Mouse (Mus musculus) embryonic facial prominence, embryonic 14.5 days (tissue): ENCODE measurements around the gene Hrasls5. TPM values are rescaled to one million over a fixed set of nuclear protein-coding genes. Genes with fewer than 3 reads are reported as not detected.

Source experiments
- ATAC-seq: fragments of 200-750 bp; cut with Nextera tagmentation; 2 replicates; pipeline ENCODE4 v1.8.0; 2017; ENCODE audit warnings: low read depth, moderate number of reproducible peaks, moderate TSS enrichment
- DNase-seq: peaks from one replicate; pipeline ENCODE4 v3.0.0-alpha.2; 2015; ENCODE audit warnings: low spot score
- H3K27ac ChIP-seq: fragments of 300-500 bp; sonication (generic); replicated peaks from 2 replicates; pipeline ENCODE4 v1.5.1; 2014; ENCODE audit warnings: low read depth, mild to moderate bottlenecking, low read length, moderate library complexity
- H3K27me3 ChIP-seq: fragments of 300-500 bp; sonication (generic); replicated peaks from 2 replicates; pipeline ENCODE4 v1.6.1; 2014; ENCODE audit warnings: low read length; ENCODE audit not compliant: control insufficient read depth, insufficient read depth
- H3K36me3 ChIP-seq: fragments of 300-500 bp; sonication (generic); 2 replicates; pipeline ENCODE4 v1.6.1; 2014; ENCODE audit warnings: low read length, mixed read lengths; ENCODE audit not compliant: control insufficient read depth, insufficient read depth
- H3K4me1 ChIP-seq: fragments of 300-500 bp; sonication (generic); 2 replicates; pipeline ENCODE4 v1.6.1; 2014; ENCODE audit warnings: antibody characterized with exemption, low read length; ENCODE audit not compliant: control insufficient read depth, insufficient read depth
- H3K4me2 ChIP-seq: fragments of 300-500 bp; sonication (generic); 2 replicates; pipeline ENCODE4 v1.6.1; 2014; ENCODE audit warnings: low read depth, mild to moderate bottlenecking, low read length, moderate library complexity, mixed read lengths
- H3K4me3 ChIP-seq: fragments of 300-500 bp; sonication (generic); 2 replicates; pipeline ENCODE4 v1.5.1; 2014; ENCODE audit warnings: low read depth, mild to moderate bottlenecking, low read length
- H3K9ac ChIP-seq: fragments of 300-500 bp; sonication (generic); 2 replicates; pipeline ENCODE4 v1.6.1; 2014; ENCODE audit warnings: low read depth, mild to moderate bottlenecking, low read length, moderate library complexity, mixed read lengths
- H3K9me3 ChIP-seq: fragments of 300-500 bp; sonication (generic); 2 replicates; pipeline ENCODE4 v1.6.1; 2016; ENCODE audit warnings: low read length; ENCODE audit not compliant: control insufficient read depth
- WGBS: fragments of 180-500 bp; shearing (Covaris S2); extraction: QIAGEN DNeasy Blood & Tissue Kit; methylation state at CpG from one replicate; pipeline ENCODE4 v1.1.7; 2014; 5-methylcytosine and 5-hydroxymethylcytosine counted together
- polyA plus RNA-seq: library from polyadenylated mRNA; unstranded; fragments of >200 nt; fragmentation: Nextera tagmentation; extraction: Ambion mirVana; gene quantifications from 2 replicates; pipeline ENCODE4 v1.2.1, GENCODE M21; 2014

The Hrasls5 gene
- polyA plus RNA-seq = 0.38 TPM in 1 of 2 replicates, not detected in the other

- Histone ChIP-seq H3K27me3 (no peaks in the 10 kb centered on the region), H3K4me1 (peaks cover 3% of the 10 kb centered on the region; the same call in 1 of the 2 replicates), H3K4me2 (peak within 1 kb of the TSS; percentile 93), H3K9me3 (no peaks in the 10 kb centered on the region), H3K27ac (no peak within 1 kb of the TSS), H3K4me3 (peak within 1 kb of the TSS; percentile 48), H3K9ac (peak within 1 kb of the TSS; percentile 64), H3K36me3 (no peaks in the 10 kb centered on the region)
- ATAC-seq (peak; percentile 35; the same call in 1 of the 2 replicates), DNase-seq (peak; percentile 53)
- WGBS = 2% methylated on average over 46 of the region's 54 CpGs
Observed at GRCm38 (mm10) chr19:7611942-7612757, at the start of gene Hrasls5. Gene Hrasls5, plus strand, starts transcription at chr19:7612541.

GRCm38 (mm10) chr19:7562601-7563129 lies 49.7 kb upstream of the Hrasls5 start:
- no peak overlapping the region for H3K4me3 ChIP-seq
- no peak overlapping the region for H3K9ac ChIP-seq
- WGBS = 61% methylated on average over 10 of the region's 10 CpGs
- H3K36me3 ChIP-seq = no peaks in the 10 kb centered on the region
- H3K9me3 ChIP-seq = no peaks in the 10 kb centered on the region
- H3K4me1 ChIP-seq = peaks cover 13% of the 10 kb centered on the region
- 0 out of 2 replicates have a peak overlapping the region, but pooled peaks have one; percentile 15 for H3K27ac ChIP-seq
- H3K27me3 ChIP-seq = no peaks in the 10 kb centered on the region; the same call in 1 of the 2 replicates
- 0 out of 2 replicates have a peak, but pooled peaks have one; percentile 30 for ATAC-seq
- no peak for DNase-seq
- H3K4me2 ChIP-seq = no peak overlapping the region

- no peak overlapping the region for H3K9ac ChIP-seq
- no peak overlapping the region for H3K4me2 ChIP-seq
- no peak for DNase-seq
- no peak overlapping the region for H3K27ac ChIP-seq
- H3K4me3 ChIP-seq = no peak overlapping the region
- WGBS = 73% methylated on average over 2 of the region's 2 CpGs
- H3K27me3 ChIP-seq = no peaks in the 10 kb centered on the region
- no peaks in the 10 kb centered on the region for H3K9me3 ChIP-seq
- peaks cover 11% of the 10 kb centered on the region for H3K4me1 ChIP-seq
- H3K36me3 ChIP-seq = no peaks in the 10 kb centered on the region
- no peak for ATAC-seq
Observed at GRCm38 (mm10) chr19:7563676-7564075, 48.7 kb upstream of the Hrasls5 start.

GRCm38 (mm10) chr19:7564457-7564856 lies 47.9 kb upstream of the Hrasls5 start:
- no peaks in the 10 kb centered on the region for H3K9me3 ChIP-seq

GRCm38 (mm10) chr19:7566826-7567225 lies 45.5 kb upstream of the Hrasls5 start:
- Histone ChIP-seq H3K4me1 (peaks cover 12% of the 10 kb centered on the region), H3K9me3 (no peaks in the 10 kb centered on the region), H3K9ac (no peak overlapping the region), H3K36me3 (no peaks in the 10 kb centered on the region), H3K27ac (no peak overlapping the region), H3K27me3 (no peaks in the 10 kb centered on the region), H3K4me3 (no peak overlapping the region), H3K4me2 (no peak overlapping the region)
- 50% methylated on average over 3 of the region's 3 CpGs for WGBS
- no peak for DNase-seq
- no peak for ATAC-seq

More at GRCm38 (mm10) chr19:7564457-7564856, 47.9 kb upstream of the Hrasls5 start:
- ATAC-seq = no peak
- H3K27ac ChIP-seq = no peak overlapping the region
- no peak overlapping the region for H3K4me2 ChIP-seq
- 79% methylated on average over 1 of the region's 1 CpGs for WGBS
- H3K4me1 ChIP-seq = peaks cover 14% of the 10 kb centered on the region
- no peak overlapping the region for H3K9ac ChIP-seq
- H3K4me3 ChIP-seq = no peak overlapping the region
- H3K27me3 ChIP-seq = no peaks in the 10 kb centered on the region
- DNase-seq = no peak
- no peaks in the 10 kb centered on the region for H3K36me3 ChIP-seq

- Histone ChIP-seq H3K4me1 (peaks cover 9% of the 10 kb centered on the region), H3K4me2 (no peak overlapping the region), H3K27me3 (no peaks in the 10 kb centered on the region), H3K27ac (peak overlapping the region; percentile 29; the same call in 1 of the 2 replicates), H3K36me3 (no peaks in the 10 kb centered on the region), H3K9ac (no peak overlapping the region), H3K4me3 (no peak overlapping the region), H3K9me3 (no peaks in the 10 kb centered on the region)
- 6% methylated on average over 3 of the region's 3 CpGs for WGBS
- no peak for ATAC-seq
- DNase-seq = peak; percentile 46
Observed at GRCm38 (mm10) chr19:7568364-7568763, 44.0 kb upstream of the Hrasls5 start.

GRCm38 (mm10) chr19:7569650-7570049 lies 42.7 kb upstream of the Hrasls5 start:
- Histone ChIP-seq H3K4me3 (no peak overlapping the region), H3K9ac (no peak overlapping the region), H3K36me3 (no peaks in the 10 kb centered on the region), H3K27me3 (no peaks in the 10 kb centered on the region), H3K27ac (no peak overlapping the region), H3K4me1 (peaks cover 9% of the 10 kb centered on the region), H3K9me3 (no peaks in the 10 kb centered on the region), H3K4me2 (no peak overlapping the region)
- ATAC-seq (no peak), DNase-seq (no peak)
- WGBS = 82% methylated on average over 5 of the region's 5 CpGs

GRCm38 (mm10) chr19:7576180-7576579 lies 36.2 kb upstream of the Hrasls5 start:
- ATAC-seq (no peak), DNase-seq (no peak)
- Histone ChIP-seq H3K36me3 (no peaks in the 10 kb centered on the region), H3K9ac (no peak overlapping the region), H3K9me3 (no peaks in the 10 kb centered on the region), H3K4me3 (no peak overlapping the region), H3K27me3 (no peaks in the 10 kb centered on the region), H3K27ac (no peak overlapping the region), H3K4me1 (no peaks in the 10 kb centered on the region), H3K4me2 (no peak overlapping the region)
- WGBS = 100% methylated on average over 1 of the region's 1 CpGs
